Mouse (Mus musculus): Measurements from ENCODE around the gene D930048N14Rik. TPM values are rescaled to one million over a fixed set of nuclear protein-coding genes. Genes with fewer than 3 reads are reported as not detected.
A peak's percentile ranks its signal among the peaks of the same experiment; 100 is the strongest.
"Not testable (repeated sequence)": the region's sequence is repeated elsewhere in the genome, so short reads cannot be mapped to it uniquely, and the experiment has no call there.

Gene D930048N14Rik
- total RNA-seq, 2 experiments from 2014 or later: 0.52 to 1.1 TPM

DNA sequence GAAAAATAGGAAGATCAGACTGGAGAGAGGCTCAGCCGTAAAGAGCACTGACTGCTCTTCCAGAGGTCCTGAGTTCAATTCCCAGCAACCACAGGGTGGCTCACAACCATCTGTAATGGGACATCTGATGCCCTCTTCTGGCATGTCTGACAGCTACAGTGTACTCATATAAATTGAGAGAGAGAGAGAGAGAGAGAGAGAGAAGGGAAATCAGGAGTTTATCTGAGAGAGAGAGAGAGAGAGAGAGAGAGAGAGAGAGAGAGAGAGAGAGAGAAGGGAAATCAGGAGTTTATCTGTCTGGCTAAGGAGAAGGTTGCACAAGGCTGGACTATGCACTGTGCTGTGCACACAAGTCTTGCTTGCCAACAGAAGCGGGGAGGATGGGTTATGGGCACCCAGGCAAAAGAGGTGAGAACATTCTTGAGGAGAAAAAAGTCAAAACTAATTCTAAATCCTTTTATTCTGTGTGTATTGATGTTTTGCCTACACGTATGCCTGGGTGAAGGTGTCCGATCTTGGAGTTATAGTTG is 2.2 kb downstream of the D930048N14Rik start:
- DNase-seq: no peak

GRCm38 (mm10) chr11:51653736-51654135 is 3.0 kb downstream of the D930048N14Rik start:
- no peak for DNase-seq

GRCm38 (mm10) chr11:51654891-51655290 is 4.1 kb downstream of the D930048N14Rik start:
- no peak for DNase-seq

DNA sequence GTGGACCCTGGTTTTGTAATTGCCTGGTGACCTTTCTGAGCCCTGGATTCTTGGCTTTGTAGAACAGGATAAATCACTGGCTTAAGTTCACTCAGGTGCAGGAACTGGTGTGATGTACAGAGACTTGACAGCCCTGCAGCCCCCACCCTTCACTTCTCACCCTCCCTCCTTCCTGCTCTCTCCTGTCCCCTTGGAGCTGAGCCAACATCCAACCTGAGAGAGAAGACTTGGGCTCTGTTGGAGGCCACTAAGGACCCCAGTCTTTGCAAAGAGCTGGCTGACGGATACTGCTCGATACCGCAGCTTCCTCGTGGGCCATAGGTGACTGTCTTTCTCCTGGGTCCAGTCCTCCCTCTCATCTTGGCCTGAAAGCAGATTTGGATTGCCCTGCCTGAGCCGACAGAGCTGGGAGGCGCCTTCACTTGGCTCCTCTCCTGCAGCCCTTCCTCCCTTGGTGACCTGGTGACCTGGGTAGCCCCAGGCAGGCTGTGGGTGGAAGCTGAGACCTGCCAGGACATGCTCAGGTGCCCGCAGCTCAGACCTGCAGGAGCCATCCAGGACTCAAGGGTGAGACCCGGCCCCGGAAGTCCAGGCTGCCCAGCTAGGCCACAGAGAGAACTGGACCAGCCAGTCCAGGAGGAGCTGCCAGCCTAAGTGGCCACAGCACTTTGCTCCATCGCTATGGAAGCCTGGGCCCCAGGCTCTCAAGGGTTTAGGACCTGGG is 6.2 kb downstream of the D930048N14Rik start:
- no peak for DNase-seq

GRCm38 (mm10) chr11:51658291-51658690 is 7.5 kb downstream of the D930048N14Rik start:
- DNase-seq: no peak

GRCm38 (mm10) chr11:51658705-51659104 is 8.0 kb downstream of the D930048N14Rik start:
- no peak for DNase-seq

DNA sequence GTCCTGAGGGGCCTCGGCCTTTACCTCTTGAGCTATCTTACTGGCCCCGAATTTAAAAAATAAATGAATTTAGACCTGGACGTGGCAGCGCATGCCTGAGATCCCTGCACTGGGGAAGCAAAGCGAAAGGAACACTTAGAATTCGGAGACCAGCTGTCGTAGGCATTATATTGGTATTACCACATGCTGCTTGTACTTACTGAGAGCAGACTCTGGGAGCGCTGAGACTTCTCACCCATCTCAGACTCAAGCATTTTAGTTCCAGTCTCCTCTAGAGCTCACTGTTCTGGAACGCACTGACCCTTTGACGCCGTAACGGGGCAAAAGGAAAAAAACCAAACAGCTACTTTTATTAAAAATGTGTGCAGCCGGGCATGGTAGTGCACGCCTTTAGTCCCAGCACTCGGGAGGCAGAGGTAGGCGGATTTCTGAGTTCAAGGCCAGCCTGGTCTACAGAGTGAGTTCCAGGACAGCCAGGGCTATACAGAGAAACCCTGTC is 11.2 kb downstream of the D930048N14Rik start:
- no peak for DNase-seq

- no peak for DNase-seq
Measured at GRCm38 (mm10) chr11:51662632-51663031, 11.9 kb downstream of the D930048N14Rik start.

DNA sequence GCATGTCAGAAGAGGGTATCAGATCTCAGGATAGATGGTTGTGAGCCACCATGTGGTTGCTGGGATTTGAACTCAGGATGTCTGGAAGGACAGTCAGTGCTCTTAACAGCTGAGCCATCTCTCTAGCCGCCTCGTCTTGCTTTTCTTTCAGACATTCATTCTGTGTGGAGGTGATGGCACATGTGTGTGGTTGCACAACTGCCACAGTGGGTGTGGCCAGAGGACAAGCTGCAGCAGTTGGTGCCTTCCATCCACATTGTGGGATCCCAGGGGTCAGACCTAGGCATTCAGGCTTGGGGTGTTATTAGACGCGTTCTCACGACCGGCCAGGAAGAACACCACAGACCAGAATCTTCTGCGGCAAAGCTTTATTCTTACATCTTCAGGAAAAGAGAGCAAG is 14.0 kb downstream of the D930048N14Rik start:
- DNase-seq: not testable (repeated sequence)

- no peak for DNase-seq
Measured at GRCm38 (mm10) chr11:51670846-51671245, 20.1 kb downstream of the D930048N14Rik start.

- no peak for DNase-seq
Measured at GRCm38 (mm10) chr11:51671376-51671775, 20.6 kb downstream of the D930048N14Rik start.

GRCm38 (mm10) chr11:51673291-51673690 is 22.5 kb downstream of the D930048N14Rik start:
- DNase-seq: no peak

GRCm38 (mm10) chr11:51675386-51675785 is 24.6 kb downstream of the D930048N14Rik start:
- DNase-seq: no peak

DNA sequence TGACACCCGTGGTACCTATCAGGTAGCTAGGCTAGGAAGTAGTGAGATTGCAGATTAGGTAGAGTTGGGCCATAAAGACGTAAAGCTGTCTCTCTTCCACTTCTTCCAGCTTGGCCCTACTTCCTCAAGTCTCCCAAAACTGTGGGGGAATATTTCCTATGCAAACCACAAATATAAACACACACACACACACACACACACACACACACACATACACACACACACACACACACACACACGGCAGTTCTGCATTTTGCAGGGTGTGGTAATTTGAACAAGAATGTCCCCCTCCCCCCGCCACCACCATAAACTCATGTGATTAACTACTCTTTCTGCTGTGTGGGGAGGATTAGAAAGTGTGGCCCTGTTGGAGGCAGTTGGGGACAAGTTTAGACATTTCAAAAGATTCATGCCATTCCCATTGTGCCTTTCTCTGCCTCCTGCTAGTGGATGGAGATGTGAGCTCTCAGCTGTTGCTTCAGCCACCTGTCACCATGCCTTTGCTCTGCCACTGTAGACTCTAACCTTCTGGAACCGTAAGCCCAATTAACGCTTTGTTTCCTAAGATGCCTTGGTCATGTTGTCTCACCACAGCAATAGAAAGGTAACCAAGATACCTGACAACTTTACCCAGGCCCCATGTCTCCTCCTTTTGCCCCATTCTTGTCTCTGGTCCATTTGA is 27.1 kb downstream of the D930048N14Rik start:
- no peak for DNase-seq

DNA sequence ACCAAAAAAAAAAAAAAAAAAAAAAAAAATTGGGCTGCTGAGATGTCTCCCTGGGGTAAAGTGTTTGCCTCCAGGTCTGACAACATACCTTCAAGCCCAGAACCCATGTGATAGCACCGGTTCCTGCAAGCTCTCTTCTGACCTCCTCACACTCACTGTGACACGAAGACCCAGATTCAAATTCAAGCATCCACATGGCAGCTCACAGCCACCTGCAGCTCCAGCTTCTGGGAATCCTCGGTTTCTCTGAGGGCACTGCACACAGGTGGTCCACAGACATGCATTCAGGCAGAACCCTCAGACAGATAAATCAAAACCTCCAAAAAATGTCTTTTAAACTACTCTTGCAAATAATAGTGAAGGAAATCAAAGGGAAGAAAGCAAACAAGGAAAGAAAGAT is 28.7 kb downstream of the D930048N14Rik start:
- DNase-seq: no peak

DNA sequence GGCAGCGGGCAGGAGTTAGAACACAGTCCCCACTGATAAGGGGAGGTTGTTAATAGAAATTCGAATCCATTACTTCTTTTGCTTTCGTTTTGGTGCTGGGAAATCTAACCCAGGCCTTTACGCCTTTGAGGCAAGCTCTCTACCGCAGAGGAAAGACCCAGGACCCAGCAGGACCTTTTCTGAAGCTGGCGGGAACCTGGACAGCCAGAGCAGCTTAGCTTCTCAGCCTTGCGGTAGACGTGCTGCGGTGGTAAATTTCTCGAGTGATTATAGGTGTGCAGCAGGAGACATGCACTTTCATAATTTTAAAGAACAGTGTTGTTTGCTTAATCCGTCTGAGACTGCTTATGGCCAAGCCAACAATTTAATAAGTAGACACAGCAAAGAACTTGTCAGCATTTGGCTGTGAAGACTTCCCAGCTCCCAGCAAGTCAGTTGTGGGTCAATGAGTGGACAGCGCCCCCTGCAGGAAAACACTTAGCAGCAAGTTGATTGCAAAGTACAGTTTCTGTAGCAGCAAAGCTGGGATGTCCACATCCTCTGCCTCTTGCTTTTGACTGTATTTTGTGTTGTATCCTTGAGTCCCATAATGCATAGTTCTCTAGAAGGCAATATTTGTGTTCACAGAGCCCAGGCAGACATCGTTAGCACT is 30.7 kb downstream of the D930048N14Rik start:
- DNase-seq: peak; percentile 91

DNA sequence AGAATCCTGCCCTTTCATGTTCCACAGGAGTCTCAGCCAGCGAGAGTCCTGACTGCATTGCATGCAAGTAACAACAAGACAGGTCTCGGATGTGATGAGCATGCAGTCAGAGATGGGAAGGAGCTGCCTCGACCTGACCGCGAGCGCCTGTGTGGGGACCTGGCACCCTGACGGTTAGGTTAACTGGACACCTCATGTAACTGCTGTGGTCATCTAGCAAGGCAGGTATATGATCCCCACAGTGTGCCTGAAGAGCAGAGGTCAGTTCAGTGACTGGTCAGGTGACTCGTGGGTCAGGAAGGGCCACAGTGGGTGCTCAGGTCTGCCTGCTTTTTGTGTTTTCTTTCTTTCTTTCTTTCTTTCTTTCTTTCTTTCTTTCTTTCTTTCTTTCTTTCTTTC is 31.2 kb downstream of the D930048N14Rik start:
- DNase-seq: no peak

- peak; percentile 100 for DNase-seq
Measured at GRCm38 (mm10) chr11:51688330-51689328, 37.9 kb downstream of the D930048N14Rik start, which contains the start of gene 0610009B22Rik. Gene 0610009B22Rik (minus strand): TSS chr11:51688874.

DNA sequence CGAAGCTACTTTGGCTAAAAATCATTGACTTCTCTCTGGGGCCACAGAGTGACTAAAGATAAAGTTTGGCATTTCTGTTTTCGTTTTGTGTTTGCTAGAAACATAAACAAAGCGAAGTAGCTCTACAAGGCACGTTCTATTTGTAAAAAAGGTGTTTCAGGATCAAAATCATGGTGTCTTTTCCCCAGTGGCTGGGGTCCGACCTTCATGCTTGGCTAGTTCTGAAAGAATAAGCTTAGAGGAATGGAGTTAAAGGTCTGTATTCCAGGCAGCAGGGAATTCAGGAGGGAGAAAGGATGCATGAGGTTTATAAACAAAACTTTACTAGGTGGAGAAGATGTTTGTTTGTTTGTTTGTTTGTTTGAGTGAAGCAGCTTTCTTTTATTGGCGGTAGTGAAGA is 38.6 kb downstream of the D930048N14Rik start:
- DNase-seq: no peak

- DNase-seq: not testable (repeated sequence)
Measured at GRCm38 (mm10) chr11:51690597-51690996, 39.8 kb downstream of the D930048N14Rik start.

DNA sequence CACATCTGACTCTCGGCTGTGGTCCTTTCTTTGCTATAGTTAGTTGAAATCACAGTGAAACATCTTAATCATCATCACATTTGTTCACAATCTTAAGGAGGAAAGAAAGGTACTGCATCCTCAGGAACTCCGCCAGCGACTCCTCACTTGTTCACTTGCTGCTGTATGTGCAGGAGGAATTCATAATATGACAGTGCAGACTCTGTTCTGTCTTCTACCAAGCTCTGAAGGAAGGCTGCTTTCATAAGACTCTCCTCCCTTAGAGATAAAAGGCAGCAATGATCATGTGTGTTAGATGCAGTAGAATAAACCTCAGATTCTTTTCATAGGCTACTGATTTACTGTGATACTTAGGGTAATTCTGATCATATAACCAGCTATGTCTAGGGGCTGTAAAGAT is 44.2 kb downstream of the D930048N14Rik start:
- no peak for DNase-seq
